Mouse (Mus musculus): ENCODE data around the gene Fam168b. TPM values are rescaled to one million over a fixed set of nuclear protein-coding genes. Genes with fewer than 3 reads are reported as not detected.

Fam168b gene
- polyA plus RNA-seq, 1 experiment from 2014 or later: 167 TPM

DNA sequence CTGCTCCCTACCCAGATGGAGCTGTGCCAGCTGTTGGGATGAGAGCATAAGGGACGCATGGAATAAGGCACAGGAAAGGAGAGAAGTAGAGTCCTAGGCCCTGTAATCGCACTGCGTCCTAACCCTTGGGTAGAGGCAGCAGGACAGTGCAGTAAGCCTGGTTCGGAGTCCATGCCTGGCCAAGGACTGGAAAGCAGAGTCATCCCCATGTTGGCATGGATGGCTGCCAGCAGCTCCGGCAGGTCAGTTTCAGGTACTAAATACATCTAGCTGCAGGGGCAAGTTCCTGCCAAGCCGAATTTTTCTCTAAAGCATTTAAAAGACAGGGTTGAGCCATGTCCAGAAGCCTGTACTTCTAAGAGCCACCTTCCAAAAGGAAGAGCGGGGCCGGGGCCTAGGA lies 34.4 kb downstream of the Fam168b start:
- Histone ChIP-seq H3K9me3 (no peaks in the 10 kb centered on the region), H3K4me2 (replicated peaks) (no peak overlapping the region), H3K27ac (replicated peaks) (no peak overlapping the region), H3K4me1 (peaks cover 13% of the 10 kb centered on the region; the same call in 1 of the 2 replicates), H3K27me3 (peaks cover 7% of the 10 kb centered on the region), H3K9ac (replicated peaks) (no peak overlapping the region), H3K4me3 (no peak overlapping the region), H3K36me3 (peaks cover 41% of the 10 kb centered on the region)
- ATAC-seq (ENCODE audit: low FRiP score, low read depth): no peak
- 96% methylated on average over 8 of the region's 8 CpGs for WGBS

DNA sequence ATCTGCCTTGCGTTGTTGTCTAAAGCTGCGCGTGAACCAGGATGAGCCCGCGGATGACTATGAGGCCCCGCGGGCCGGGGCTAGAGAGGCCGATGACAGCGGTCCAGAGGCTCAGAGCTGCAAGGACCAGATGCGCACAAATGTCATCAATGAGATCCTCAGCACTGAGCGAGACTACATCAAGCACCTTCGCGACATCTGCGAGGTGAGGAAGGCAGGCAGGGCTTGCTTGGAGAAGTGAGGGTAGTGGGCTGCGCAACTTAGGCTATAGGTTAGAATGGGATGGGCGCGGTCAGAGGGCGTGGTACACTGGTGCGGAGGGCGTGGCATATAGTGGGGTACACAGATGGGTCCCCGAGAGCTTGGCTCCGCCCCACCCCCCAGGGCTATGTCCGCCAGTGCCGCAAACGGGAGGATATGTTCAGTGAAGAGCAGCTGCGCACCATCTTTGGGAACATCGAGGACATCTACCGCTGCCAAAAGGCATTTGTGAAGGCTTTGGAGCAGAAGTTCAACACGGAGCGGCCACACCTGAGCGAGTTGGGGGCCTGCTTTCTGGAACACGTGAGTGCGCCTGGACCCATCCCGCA lies 36.8 kb downstream of the Fam168b start:
- ATAC-seq (ENCODE audit: low FRiP score, low read depth): no peak
- H3K36me3 ChIP-seq: peaks cover 17% of the 10 kb centered on the region

DNA sequence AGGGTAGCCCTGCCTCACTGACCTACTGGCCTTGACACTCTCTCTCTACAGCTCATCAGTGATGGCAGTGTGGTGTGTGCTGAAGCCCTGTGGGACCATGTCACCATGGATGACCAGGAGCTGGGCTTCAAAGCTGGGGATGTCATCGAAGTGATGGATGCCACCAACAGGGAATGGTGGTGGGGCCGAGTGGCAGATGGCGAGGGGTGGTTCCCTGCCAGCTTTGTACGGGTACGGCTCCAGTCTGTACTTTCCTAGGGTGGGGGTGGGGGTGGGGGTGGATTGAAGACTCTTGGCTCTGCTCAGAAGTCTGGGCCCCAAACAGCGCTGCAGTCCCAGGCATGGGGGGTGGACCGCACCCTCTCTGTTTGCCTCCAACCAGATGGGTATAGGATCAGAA lies 38.0 kb downstream of the Fam168b start:
- Histone ChIP-seq H3K36me3 (peaks cover 6% of the 10 kb centered on the region), H3K27me3 (peaks cover 8% of the 10 kb centered on the region), H3K9me3 (no peaks in the 10 kb centered on the region), H3K27ac (replicated peaks) (no peak overlapping the region), H3K4me1 (peaks cover 29% of the 10 kb centered on the region), H3K9ac (replicated peaks) (no peak overlapping the region), H3K4me2 (replicated peaks) (no peak overlapping the region), H3K4me3 (no peak overlapping the region)
- ATAC-seq (ENCODE audit: low FRiP score, low read depth): no peak
- 96% methylated on average over 7 of the region's 7 CpGs for WGBS

More for the DNA sequence above, 36.8 kb downstream of the Fam168b start:
- H3K4me3 ChIP-seq: no peak overlapping the region
- no peak overlapping the region for H3K4me2 ChIP-seq (replicated peaks)
- WGBS: 22% methylated on average over 34 of the region's 35 CpGs
- H3K4me1 ChIP-seq: peaks cover 29% of the 10 kb centered on the region
- peaks cover 8% of the 10 kb centered on the region for H3K27me3 ChIP-seq
- no peaks in the 10 kb centered on the region for H3K9me3 ChIP-seq
- H3K27ac ChIP-seq (replicated peaks): no peak overlapping the region
- no peak overlapping the region for H3K9ac ChIP-seq (replicated peaks)

DNA sequence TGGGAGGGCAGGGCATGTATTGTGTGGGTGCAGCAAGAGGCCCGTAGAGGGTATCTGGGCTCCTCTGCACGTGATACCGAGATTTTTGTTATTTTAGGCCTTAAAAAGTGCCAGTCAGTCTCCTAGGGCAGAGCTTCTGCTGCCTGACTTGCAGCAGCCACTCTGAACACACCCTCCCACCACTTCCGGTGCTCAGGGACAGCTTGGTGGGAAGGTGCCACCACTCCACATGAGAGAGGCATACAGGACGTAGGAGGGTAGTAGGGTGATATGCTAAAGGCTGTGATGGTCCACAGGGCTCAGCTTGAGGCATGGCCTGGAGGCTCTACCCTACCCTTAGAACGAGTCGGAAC lies 40.6 kb downstream of the Fam168b start:
- no peaks in the 10 kb centered on the region for H3K9me3 ChIP-seq
- 37% methylated on average over 7 of the region's 7 CpGs for WGBS
- peaks cover 8% of the 10 kb centered on the region for H3K27me3 ChIP-seq
- H3K36me3 ChIP-seq: no peaks in the 10 kb centered on the region
- ATAC-seq (ENCODE audit: low FRiP score, low read depth): peak; percentile 8; the same call in 1 of the 2 replicates
- H3K4me3 ChIP-seq: peak overlapping the region; percentile 73
- peak overlapping the region; percentile 77 for H3K9ac ChIP-seq (replicated peaks)
- H3K4me1 ChIP-seq: peaks cover 29% of the 10 kb centered on the region
- peak overlapping the region; percentile 83; the same call in 1 of the 2 replicates for H3K27ac ChIP-seq (replicated peaks)
- peak overlapping the region; percentile 90 for H3K4me2 ChIP-seq (replicated peaks)

DNA sequence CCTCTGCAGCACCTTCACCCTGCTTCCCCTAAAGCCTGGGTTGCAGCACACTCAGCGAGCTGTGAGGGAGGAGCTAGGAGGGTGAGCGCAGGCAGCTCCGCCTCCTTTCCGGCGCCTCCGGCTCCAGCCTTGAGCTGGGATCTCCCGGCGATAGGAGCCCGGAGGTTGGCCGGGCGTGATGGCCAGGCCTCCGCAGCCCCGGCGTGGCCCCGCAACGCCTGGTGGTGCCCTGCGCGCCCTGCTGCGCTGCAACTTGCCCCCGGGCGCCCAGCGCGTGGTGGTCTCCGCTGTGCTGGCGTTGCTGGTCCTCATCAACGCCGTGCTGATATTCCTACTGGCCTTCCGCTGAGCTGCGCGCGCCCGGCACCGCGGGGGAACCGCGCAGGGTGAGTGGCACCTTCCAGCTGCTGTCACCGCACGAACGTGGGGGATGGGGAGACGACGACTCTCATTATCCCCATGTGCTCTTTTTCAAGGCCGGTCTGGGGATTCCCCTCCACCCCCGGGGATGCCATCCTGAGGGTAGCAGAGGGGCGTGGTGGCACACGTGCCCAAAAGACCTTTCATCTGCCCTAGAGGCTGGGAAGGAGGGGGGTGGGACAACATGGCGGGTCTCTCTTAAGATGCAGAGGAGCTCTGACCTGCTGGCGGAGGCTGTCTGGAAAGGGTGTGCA lies 41.1 kb downstream of the Fam168b start:
- Histone ChIP-seq H3K4me3 (peak overlapping the region; percentile 73), H3K36me3 (no peaks in the 10 kb centered on the region), H3K27ac (replicated peaks) (peak overlapping the region; percentile 83), H3K9me3 (no peaks in the 10 kb centered on the region), H3K27me3 (peaks cover 8% of the 10 kb centered on the region), H3K9ac (replicated peaks) (peak overlapping the region; percentile 77), H3K4me1 (peaks cover 26% of the 10 kb centered on the region), H3K4me2 (replicated peaks) (peak overlapping the region; percentile 90)
- under 1% methylated on average over 39 of the region's 47 CpGs for WGBS
- ATAC-seq (ENCODE audit: low FRiP score, low read depth): peak; percentile 87

DNA sequence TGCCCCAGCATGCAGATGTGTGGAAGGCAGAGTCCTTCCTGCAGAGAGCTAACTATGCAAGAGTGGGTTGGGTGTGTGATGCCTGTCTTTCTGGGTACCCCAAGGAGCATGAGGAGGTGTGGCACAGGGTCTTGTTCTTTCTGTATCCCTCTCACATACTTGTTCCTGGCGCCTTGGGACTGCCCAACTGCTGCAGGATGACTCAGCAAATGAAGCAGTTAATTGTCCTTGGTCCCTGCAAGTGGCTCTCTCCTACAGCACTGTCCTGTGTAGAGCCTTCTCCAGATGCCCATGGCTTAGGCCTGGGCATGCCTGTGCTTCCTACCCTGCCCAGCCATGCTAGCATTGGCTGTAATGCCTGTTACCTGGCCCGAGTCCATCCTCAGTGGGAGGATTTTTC lies 43.7 kb downstream of the Fam168b start:
- H3K36me3 ChIP-seq: no peaks in the 10 kb centered on the region
- H3K4me2 ChIP-seq (replicated peaks): no peak overlapping the region
- no peak overlapping the region for H3K4me3 ChIP-seq
- 0 out of 2 replicates have a peak, but pooled peaks cover 4% of the 10 kb centered on the region for H3K27me3 ChIP-seq
- H3K4me1 ChIP-seq: peaks cover 17% of the 10 kb centered on the region
- no peak for ATAC-seq (ENCODE audit: low FRiP score, low read depth)
- 71% methylated on average over 2 of the region's 2 CpGs for WGBS
- H3K9ac ChIP-seq (replicated peaks): no peak overlapping the region
- H3K27ac ChIP-seq (replicated peaks): no peak overlapping the region
- H3K9me3 ChIP-seq: no peaks in the 10 kb centered on the region

DNA sequence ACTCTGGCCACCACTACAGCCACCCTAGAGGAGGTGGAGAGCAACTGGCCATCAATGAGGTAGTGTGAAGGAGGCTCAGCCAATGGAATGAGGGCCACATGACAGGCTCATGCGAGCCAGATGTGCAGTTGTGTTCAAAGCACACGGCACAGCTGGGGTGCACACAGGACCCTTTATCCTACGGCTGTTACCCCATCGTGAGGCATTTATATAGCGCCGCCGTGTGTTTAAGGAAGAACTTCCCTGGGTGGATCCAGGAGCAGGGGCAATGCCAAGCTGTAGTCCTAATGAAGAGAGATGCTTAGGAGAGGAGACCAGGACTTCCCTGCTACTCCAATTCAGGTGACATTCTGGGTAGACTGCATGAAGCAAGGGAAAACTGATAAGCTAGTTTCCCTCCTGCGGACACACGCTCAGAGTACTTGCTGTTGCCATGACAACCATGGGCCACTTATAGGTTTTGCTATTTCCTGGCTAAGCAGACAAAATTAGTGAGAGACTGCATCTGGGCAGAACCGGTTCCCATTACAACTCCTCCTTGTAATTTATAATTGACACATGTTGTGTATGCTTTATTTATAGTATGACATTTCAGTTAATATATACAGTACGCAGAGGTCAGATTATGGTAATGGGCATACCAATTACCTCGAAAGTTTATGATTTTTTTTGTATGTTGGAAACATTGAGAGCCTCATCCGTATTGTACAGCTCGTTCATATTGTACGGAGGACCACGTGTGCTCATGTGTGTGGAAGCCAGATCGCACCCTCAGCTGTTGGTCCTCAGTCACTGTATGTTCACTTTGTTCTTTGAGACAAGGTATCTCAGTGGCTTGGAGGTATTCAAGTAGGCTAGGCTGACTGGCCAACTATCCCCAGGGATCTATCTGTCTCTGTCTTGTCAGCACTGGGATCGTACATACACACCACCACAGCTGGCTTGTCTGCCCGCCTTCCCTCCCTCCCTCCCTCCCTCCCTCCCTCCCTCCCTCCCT lies 49.3 kb downstream of the Fam168b start:
- WGBS: 80% methylated on average over 19 of the region's 19 CpGs
- peak; percentile 43; the same call in 1 of the 2 replicates for ATAC-seq (ENCODE audit: low FRiP score, low read depth)
- Histone ChIP-seq H3K9ac (replicated peaks) (no peak overlapping the region), H3K36me3 (no peaks in the 10 kb centered on the region), H3K9me3 (no peaks in the 10 kb centered on the region), H3K4me3 (no peak overlapping the region), H3K4me2 (replicated peaks) (no peak overlapping the region), H3K4me1 (no peaks in the 10 kb centered on the region), H3K27me3 (no peaks in the 10 kb centered on the region), H3K27ac (replicated peaks) (no peak overlapping the region)

DNA sequence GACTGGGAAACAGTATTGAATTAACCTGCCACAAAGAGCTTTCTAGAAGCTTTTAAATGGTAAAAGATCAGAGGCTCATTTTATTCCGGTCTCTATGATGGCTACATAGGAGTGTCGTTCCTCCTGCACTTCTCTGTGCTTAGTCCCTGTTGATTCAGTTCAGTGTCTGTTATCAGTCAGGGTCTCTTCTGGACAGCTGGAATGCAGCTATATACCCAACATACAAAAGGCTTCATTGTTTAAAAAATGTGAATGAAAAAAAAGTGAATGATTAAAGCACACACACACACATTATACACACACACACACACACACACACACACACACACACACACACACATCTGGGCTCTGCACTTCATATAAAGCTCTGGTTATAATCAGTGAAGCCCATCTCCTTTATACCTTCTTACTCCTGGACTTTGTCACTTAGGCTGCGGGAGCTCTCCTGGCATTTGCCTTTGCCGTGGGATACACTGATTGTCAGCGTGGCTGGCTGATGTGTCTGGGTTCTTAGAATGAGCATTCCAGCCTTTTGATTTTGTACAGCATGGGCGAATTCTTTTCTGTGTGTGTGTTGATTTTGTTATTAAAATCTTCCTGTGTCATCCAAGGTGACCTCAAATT lies 59.2 kb downstream of the Fam168b start:
- no peak overlapping the region for H3K4me2 ChIP-seq (replicated peaks)
- H3K9me3 ChIP-seq: no peaks in the 10 kb centered on the region
- 76% methylated on average over 6 of the region's 6 CpGs for WGBS
- no peak overlapping the region for H3K27ac ChIP-seq (replicated peaks)
- H3K9ac ChIP-seq (replicated peaks): no peak overlapping the region
- no peak for ATAC-seq (ENCODE audit: low FRiP score, low read depth)
- no peak overlapping the region for H3K4me3 ChIP-seq
- no peaks in the 10 kb centered on the region for H3K36me3 ChIP-seq
- no peaks in the 10 kb centered on the region for H3K4me1 ChIP-seq
- H3K27me3 ChIP-seq: no peaks in the 10 kb centered on the region

DNA sequence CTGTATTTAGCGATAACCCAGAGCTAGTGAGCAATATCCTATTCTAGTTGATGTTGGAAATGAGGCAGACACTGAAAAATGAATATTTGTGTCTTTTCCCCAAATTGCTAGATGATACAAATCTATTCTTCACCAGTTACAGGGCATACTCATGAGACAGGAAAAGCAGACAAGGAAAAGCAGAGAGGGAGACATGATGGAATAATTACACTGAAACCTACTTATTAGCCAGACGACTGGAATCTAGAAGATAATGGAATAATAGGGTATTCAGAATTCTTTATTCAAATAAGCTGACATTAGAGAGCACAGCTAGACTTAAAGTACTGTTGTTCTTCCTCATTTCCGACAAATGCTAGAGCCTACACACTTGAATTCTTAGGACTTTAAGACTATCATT lies 67.0 kb downstream of the Fam168b start:
- no peak for ATAC-seq (ENCODE audit: low FRiP score, low read depth)
- Histone ChIP-seq H3K36me3 (no peaks in the 10 kb centered on the region), H3K27me3 (no peaks in the 10 kb centered on the region), H3K4me2 (replicated peaks) (no peak overlapping the region), H3K4me1 (no peaks in the 10 kb centered on the region), H3K27ac (replicated peaks) (no peak overlapping the region), H3K9ac (replicated peaks) (no peak overlapping the region), H3K4me3 (no peak overlapping the region), H3K9me3 (peaks cover 4% of the 10 kb centered on the region; the same call in 1 of the 2 replicates)
- WGBS: 87% methylated on average over 3 of the region's 3 CpGs

DNA sequence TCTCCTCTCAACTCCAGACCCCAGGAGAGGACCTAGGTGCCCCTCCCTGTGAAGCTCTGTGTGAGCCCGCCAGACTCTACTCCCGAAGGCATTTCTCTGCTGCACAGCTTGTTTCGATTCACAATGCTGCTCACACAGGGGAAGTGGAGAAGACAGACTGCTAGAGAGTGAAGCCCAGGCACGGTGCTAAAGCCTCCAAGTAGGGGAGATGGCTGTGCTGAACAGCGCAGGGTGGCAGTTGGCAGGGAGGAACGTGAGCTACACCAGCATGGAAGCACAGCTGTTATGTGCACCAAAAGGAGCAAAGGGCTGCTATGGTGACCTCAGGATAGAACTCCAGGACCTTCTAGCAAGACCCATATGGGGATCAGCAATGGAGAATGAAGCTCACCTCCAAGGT lies 74.0 kb downstream of the Fam168b start:
- no peak overlapping the region for H3K4me3 ChIP-seq
- H3K9me3 ChIP-seq: no peaks in the 10 kb centered on the region
- no peak for ATAC-seq (ENCODE audit: low FRiP score, low read depth)
- no peak overlapping the region for H3K27ac ChIP-seq (replicated peaks)
- H3K4me1 ChIP-seq: no peaks in the 10 kb centered on the region
- 73% methylated on average over 6 of the region's 6 CpGs for WGBS
- H3K27me3 ChIP-seq: no peaks in the 10 kb centered on the region
- H3K9ac ChIP-seq (replicated peaks): no peak overlapping the region
- H3K4me2 ChIP-seq (replicated peaks): no peak overlapping the region
- H3K36me3 ChIP-seq: no peaks in the 10 kb centered on the region

DNA sequence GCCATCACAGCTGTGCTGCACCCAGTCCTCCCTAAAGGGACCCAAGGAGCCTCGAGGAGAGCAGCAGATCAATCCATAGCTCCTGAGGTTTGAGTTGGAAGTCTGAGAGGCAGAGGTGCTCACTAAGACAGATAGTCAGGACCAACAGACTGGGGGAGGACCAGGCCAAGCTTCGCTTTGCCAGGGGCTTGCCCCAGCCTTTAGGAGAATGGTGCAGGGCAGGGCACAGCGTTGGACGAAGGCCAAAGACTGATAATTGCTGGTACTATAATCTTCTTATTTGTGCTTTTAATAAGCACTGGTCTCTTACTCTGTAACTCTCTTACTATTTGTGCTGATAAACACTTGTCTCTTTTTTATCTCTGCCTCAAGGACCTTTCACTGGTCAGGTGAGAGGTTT lies 75.0 kb downstream of the Fam168b start:
- ATAC-seq (ENCODE audit: low FRiP score, low read depth): no peak
- 83% methylated on average over 4 of the region's 4 CpGs for WGBS
- Histone ChIP-seq H3K4me3 (no peak overlapping the region), H3K27ac (replicated peaks) (no peak overlapping the region), H3K9ac (replicated peaks) (no peak overlapping the region), H3K4me1 (no peaks in the 10 kb centered on the region), H3K9me3 (no peaks in the 10 kb centered on the region), H3K27me3 (no peaks in the 10 kb centered on the region), H3K4me2 (replicated peaks) (no peak overlapping the region), H3K36me3 (no peaks in the 10 kb centered on the region)

Data from midbrain, embryonic 12.5 days (tissue).